Mouse (Mus musculus): Measurements from ENCODE around the gene Ezr. TPM values are rescaled to one million over a fixed set of nuclear protein-coding genes. Genes with fewer than 3 reads are reported as not detected.

Ezr gene
- total RNA-seq, 2 experiments from 2014 or later: 1.5 to 1.9 TPM

- H3K27ac ChIP-seq: no peak overlapping the region
- no peak overlapping the region for H3K4me3 ChIP-seq
- intact Hi-C loops (cut with DNase I): loop anchor here (5.0 kb wide), 1 partner anchor 117 kb away; no protein-coding TSS in a partner anchor
- DNase-seq: no peak
- no peak for TF ChIP-seq CTCF (IDR thresholded peaks at IDR 0.05)
Observed at GRCm38 (mm10) chr17:6775221-6775620, 7.4 kb downstream of the Ezr start.

GRCm38 (mm10) chr17:6773249-6773966 lies 9.2 kb downstream of the Ezr start:
- no peak overlapping the region for H3K27ac ChIP-seq
- H3K4me3 ChIP-seq: no peak overlapping the region
- no peak for TF ChIP-seq CTCF (IDR thresholded peaks at IDR 0.05)
- intact Hi-C loops (cut with DNase I): no loop called here
- DNase-seq: no peak

GRCm38 (mm10) chr17:6772490-6772773 lies 10.2 kb downstream of the Ezr start:
- TF ChIP-seq CTCF (IDR thresholded peaks at IDR 0.05): no peak
- H3K4me3 ChIP-seq: no peak overlapping the region
- H3K27ac ChIP-seq: no peak overlapping the region
- DNase-seq: no peak
- intact Hi-C loops (cut with DNase I): no loop called here

DNA sequence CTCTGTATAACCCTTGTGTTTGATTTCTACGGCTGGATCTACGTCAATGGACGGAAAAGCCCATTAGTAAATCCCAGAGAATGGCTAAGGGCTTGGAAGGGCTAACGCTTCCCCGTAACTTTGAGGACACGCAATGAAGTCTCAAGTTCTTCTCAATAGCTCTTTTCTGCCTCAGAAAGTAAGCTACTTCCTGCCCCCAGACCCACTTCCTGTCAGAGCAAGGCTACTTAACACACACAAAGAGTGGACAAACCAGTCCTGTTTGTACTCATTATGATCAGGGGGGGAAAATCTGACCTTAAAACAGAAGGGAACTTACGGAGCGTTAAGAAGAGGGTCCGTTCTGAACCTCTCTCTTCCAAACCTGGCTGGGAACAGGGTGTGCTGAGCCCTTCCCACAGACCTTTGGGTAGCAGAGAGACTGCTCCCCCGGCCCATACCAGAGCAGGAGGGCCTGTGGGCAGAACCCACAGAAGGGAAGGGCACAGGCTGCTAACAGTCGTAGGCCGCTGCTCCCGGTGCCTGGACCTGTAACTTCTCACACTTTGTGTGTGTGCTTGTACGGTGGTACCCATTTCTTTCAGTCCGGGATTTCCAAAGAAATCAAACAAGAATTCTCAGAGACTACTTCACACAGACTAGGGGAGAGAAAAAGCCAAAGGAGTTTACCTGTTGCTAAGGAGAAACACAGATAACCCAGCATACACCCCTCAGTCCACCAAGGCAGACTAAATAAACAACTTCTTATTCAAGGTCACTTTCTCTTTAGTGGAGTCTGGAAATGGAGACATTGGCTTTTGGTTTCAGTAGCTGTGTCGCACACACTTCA lies 10.7 kb downstream of the Ezr start:
- Histone ChIP-seq H3K27ac (no peak overlapping the region), H3K4me3 (no peak overlapping the region)
- no peak for DNase-seq
- intact Hi-C loops (cut with DNase I): no loop called here
- no peak for TF ChIP-seq CTCF (IDR thresholded peaks at IDR 0.05)

DNA sequence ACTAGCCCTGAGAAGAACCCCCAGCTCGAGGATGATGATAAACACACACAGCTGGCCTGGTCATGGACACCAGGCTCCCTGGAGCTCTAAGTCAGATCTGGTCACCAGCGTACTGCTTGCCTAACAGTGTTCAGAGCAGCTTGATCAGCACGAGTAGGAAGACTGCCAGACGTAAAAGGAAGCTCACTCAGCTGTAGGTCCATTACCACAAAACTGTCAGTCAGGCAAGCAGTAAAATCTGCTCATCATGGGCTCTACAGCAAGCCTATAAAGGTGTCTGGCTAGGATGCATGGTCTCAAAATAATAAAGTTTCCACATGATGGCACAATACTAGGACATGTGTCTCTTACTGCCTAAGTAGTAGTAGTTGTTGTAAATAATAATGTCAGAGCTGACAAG lies 13.0 kb downstream of the Ezr start:
- no peak for TF ChIP-seq CTCF (IDR thresholded peaks at IDR 0.05)
- no peak overlapping the region for H3K27ac ChIP-seq
- no peak overlapping the region for H3K4me3 ChIP-seq
- intact Hi-C loops (cut with DNase I): no loop called here
- no peak for DNase-seq

DNA sequence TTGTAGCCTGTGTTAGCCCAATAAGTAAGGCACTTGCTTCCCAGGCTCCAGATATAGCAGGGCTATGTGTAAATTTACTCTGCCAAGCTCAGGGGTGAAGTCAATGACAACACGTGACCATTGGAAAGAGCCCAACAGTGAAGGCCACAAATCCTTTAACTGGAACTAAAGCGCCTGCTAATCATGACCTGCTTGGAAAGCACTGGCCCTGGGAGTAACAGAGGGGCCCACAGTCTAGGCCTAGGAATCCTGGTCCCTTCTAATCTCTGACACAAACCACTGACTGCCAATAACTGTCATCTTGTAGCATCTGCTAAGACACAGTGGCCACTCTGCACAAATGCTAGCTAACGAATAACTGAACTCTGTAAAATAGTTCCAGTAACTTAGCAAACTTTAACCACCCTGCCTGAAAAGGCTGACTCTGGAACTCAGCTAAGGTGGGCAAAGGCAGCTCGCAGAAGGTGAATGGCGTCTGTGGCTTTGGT lies 14.2 kb downstream of the Ezr start:
- intact Hi-C loops (cut with DNase I): no loop called here
- Histone ChIP-seq H3K4me3 (no peak overlapping the region), H3K27ac (no peak overlapping the region)
- TF ChIP-seq CTCF (IDR thresholded peaks at IDR 0.05): no peak
- DNase-seq: no peak

DNA sequence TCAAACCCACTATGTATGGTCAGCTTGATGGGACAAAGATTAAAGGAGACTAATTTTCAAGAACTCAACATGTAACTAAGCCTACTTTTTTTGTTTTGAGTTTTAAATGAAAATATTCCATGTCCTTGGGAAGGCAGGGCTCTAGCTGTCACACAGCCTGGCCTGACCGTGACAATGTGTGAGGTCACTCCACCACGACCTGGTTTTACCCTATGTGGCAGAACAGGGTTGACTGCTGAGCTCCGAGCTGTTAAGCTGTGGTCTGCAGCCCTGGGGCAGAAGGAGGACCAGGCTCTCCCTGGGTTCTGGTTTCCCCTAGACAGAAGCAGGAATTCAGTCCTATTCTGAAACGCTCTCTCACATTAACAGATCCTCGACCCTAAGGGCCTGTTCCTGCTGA lies 14.8 kb downstream of the Ezr start:
- no peak for TF ChIP-seq CTCF (IDR thresholded peaks at IDR 0.05)
- H3K4me3 ChIP-seq: no peak overlapping the region
- intact Hi-C loops (cut with DNase I): no loop called here
- DNase-seq: no peak
- no peak overlapping the region for H3K27ac ChIP-seq

GRCm38 (mm10) chr17:6766823-6767222 lies 15.8 kb downstream of the Ezr start:
- intact Hi-C loops (cut with DNase I): no loop called here
- DNase-seq: no peak
- TF ChIP-seq CTCF (IDR thresholded peaks at IDR 0.05): no peak
- Histone ChIP-seq H3K4me3 (no peak overlapping the region), H3K27ac (no peak overlapping the region)

- no peak for TF ChIP-seq CTCF (IDR thresholded peaks at IDR 0.05)
- intact Hi-C loops (cut with DNase I): no loop called here
- Histone ChIP-seq H3K27ac (no peak overlapping the region), H3K4me3 (no peak overlapping the region)
- no peak for DNase-seq
Observed at GRCm38 (mm10) chr17:6765886-6766285, 16.7 kb downstream of the Ezr start.

DNA sequence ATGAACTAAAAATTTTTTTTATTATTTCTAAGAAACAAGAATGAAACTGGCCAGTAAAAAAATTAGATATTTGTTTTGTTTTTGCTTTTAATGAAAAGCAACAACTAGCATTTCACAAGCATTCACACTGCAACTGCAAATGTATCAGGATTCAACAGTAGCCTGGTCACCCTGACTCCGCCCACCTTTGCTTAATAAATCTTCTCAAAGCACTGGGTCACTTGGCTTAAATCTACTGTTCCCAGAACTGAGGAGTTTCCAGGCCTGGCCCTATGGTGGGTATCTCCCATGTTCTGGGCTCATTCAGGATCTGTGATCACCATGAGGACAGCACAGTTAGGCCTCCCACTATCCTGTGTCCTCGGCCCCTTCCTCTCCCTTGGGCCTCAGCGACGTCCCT lies 17.9 kb downstream of the Ezr start:
- intact Hi-C loops (cut with DNase I): no loop called here
- no peak for TF ChIP-seq CTCF (IDR thresholded peaks at IDR 0.05)
- H3K27ac ChIP-seq: no peak overlapping the region
- no peak for DNase-seq
- no peak overlapping the region for H3K4me3 ChIP-seq

- no peak for DNase-seq
- Histone ChIP-seq H3K4me3 (no peak overlapping the region), H3K27ac (no peak overlapping the region)
- intact Hi-C loops (cut with DNase I): no loop called here
- TF ChIP-seq CTCF (IDR thresholded peaks at IDR 0.05): no peak
Observed at GRCm38 (mm10) chr17:6764227-6764593, 18.4 kb downstream of the Ezr start.

GRCm38 (mm10) chr17:6763513-6764226 lies 18.9 kb downstream of the Ezr start:
- no peak for DNase-seq
- intact Hi-C loops (cut with DNase I): no loop called here
- TF ChIP-seq CTCF (IDR thresholded peaks at IDR 0.05): no peak
- Histone ChIP-seq H3K4me3 (no peak overlapping the region), H3K27ac (no peak overlapping the region)

DNA sequence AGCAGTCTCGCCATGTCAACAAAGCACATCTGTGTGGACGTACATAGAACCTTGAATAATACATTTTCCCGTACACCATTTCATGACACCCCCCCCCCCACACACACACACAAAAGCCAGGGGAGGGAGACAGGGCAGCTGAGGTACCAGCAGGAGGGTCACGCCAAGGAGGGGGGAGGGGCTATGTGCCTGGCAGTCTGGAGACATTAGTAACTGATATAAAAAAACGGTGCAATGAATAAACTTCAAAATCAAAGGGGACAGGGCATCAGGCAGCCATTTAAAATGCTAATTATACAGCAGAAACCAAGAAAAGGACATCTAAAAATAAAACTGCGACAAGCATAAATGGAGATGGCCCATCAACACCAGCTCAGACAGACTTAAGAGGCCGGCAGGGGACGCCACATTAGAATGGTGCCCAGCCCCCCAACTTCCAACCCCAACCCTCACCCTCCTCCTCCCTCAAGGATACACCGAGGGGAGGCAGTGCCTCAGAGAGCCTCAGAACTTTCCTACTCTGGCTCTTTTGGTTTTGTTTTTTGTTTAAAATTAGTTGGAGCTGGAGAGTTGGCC lies 22.8 kb downstream of the Ezr start:
- no peak for DNase-seq
- intact Hi-C loops (cut with DNase I): no loop called here
- Histone ChIP-seq H3K4me3 (no peak overlapping the region), H3K27ac (no peak overlapping the region)
- TF ChIP-seq CTCF (IDR thresholded peaks at IDR 0.05): no peak
